ENCODE assay signal across 26 mouse cellular contexts in the genomic region with DNA sequence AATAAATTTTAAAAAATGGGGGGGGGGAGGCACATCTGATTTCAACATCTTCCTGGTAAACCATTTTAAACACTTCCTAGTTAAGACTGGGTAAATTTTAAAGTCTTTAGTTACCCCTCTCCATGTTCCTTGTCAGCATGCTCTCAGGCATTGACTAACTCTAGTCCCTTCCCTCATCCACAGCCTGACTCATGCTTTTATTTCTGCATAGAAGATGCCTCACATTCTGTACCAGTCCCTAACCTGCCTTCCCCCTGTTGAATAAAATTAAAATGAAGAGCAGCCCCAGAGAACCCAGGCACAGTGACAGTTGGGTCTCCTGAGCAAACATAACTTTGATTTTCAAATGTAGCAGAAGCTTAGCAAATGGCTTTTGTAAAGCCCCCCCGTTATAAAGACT. TPM values are rescaled to one million over a fixed set of nuclear protein-coding genes. Genes with fewer than 3 reads are reported as not detected.
DNase-seq lines count a peak whose midpoint lies in the region; ATAC-seq and TF ChIP-seq lines count a peak whose summit lies in the region.
"Had no signal": no experiment of that assay in that cellular context is flagged by ENCODE, and none has a peak within 500 bp of the region (broad histone marks: within the 10 kb centered on the region; RNA-seq: fewer than 3 reads in every experiment).

No protein-coding gene starts in this region.

- no peak overlapping the region for H3K4me3 ChIP-seq in heart, embryonic 12.5 days
- no peak overlapping the region for H3K4me3 ChIP-seq in liver, postnatal 0 days (ENCODE audit: low read depth, low read length)
- H3K4me3 ChIP-seq: forebrain, embryonic 10.5 days; heart, adult 2 months; heart, embryonic 10.5 days had no signal

- H3K36me3 ChIP-seq in heart, embryonic 12.5 days, result peaks cover 13% of the 10 kb centered on the region
- H3K36me3 ChIP-seq in liver, postnatal 0 days (replicated peaks; ENCODE audit: insufficient read depth, low read length), result 0 out of 2 replicates have a peak, but pooled peaks cover 3% of the 10 kb centered on the region
- H3K36me3 ChIP-seq: forebrain, embryonic 10.5 days; G1E had no signal

- no peak overlapping the region for H3K4me2 ChIP-seq in heart, embryonic 12.5 days
- H3K4me2 ChIP-seq in liver, postnatal 0 days (ENCODE audit: low read depth, low read length), result no peak overlapping the region
- H3K4me2 ChIP-seq: hindbrain, embryonic 14.5 days had no signal

- peak overlapping the region; percentile 30; the same call in 1 of the 2 replicates for H3K27ac ChIP-seq in heart, embryonic 12.5 days (ENCODE audit: poor library complexity, severe bottlenecking)
- no peak overlapping the region for H3K27ac ChIP-seq in liver, postnatal 0 days (ENCODE audit: low read depth)
- H3K27ac ChIP-seq: forebrain, embryonic 10.5 days; heart, adult 2 months; heart, embryonic 10.5 days; hindbrain, embryonic 14.5 days; hindbrain, postnatal 0 days had no signal

- DNase-seq in frontal cortex, postnatal 25 days (ENCODE audit: low spot score in 2 of 2), result no peak
- no peak for DNase-seq in heart, postnatal 10 days
- peak; percentile 58 for DNase-seq in brain, adult 2 months (ENCODE audit: low read depth, low spot score)
- no peak for DNase-seq in liver, postnatal 0 days
- DNase-seq: adrenal gland, adult 2 months; adrenal gland, postnatal 25 days; B cell, adult 2 months; cerebellum, adult 18-20 months; cerebellum, adult 9-10 months; cerebellum, postnatal 14 days; forebrain, postnatal 0 days; gastrocnemius, postnatal 14 days; heart, adult 2 months; heart, postnatal 36 days; kidney, adult 18-20 months had no signal

- no peak for TF ChIP-seq EP300 in liver, postnatal 0 days (IDR thresholded peaks at IDR 0.05; ENCODE audit: low read depth)

- WGBS in heart, embryonic 12.5 days, result 49% methylated on average over 1 of the region's 1 CpGs
- 45% methylated on average over 1 of the region's 1 CpGs for WGBS in liver, postnatal 0 days (ENCODE audit: insufficient replicate concordance)

- peak; percentile 38; the same call in 1 of the 2 replicates for ATAC-seq in frontal cortex, adult (ENCODE audit: low TSS enrichment)
- ATAC-seq in heart, embryonic 12.5 days (ENCODE audit: insufficient number of reproducible peaks, low FRiP score), result no peak
- ATAC-seq in liver, postnatal 0 days, result no peak
- ATAC-seq: forebrain, embryonic 14.5 days; forebrain, postnatal 0 days; hindbrain, postnatal 0 days; inflammation-experienced regulatory T-cells, adult 6 months; intestine, embryonic 16.5 days had no signal

- H3K4me1 ChIP-seq in heart, embryonic 12.5 days (replicated peaks), result peaks cover 28% of the 10 kb centered on the region
- H3K4me1 ChIP-seq in liver, postnatal 0 days (ENCODE audit: insufficient read depth), result no peaks in the 10 kb centered on the region

- H3K9me3 ChIP-seq in heart, embryonic 12.5 days (replicated peaks), result no peaks in the 10 kb centered on the region; the same call in 1 of the 2 replicates
- no peaks in the 10 kb centered on the region for H3K9me3 ChIP-seq in liver, postnatal 0 days (ENCODE audit: low read length)
- H3K9me3 ChIP-seq: forebrain, embryonic 10.5 days; G1E; heart, embryonic 10.5 days had no signal

- intact Hi-C loops in heart, postnatal 10 days (cut with DNase I), result no loop called here

- H3K9ac ChIP-seq in heart, embryonic 12.5 days, result no peak overlapping the region
- H3K9ac ChIP-seq in liver, postnatal 0 days (replicated peaks), result no peak overlapping the region
- H3K9ac ChIP-seq: forebrain, postnatal 0 days; hindbrain, embryonic 14.5 days had no signal

- no peaks in the 10 kb centered on the region for H3K27me3 ChIP-seq in heart, embryonic 12.5 days (replicated peaks)
- H3K27me3 ChIP-seq in liver, postnatal 0 days (ENCODE audit: insufficient read depth, low read length), result no peaks in the 10 kb centered on the region
- H3K27me3 ChIP-seq: CH12.LX had no signal

- no peak for TF ChIP-seq CTCF in liver, postnatal 0 days (IDR thresholded peaks at IDR 0.05; ENCODE audit: low read depth)

RNA-seq across cellular contexts. Expression of a gene that starts 53.9 kb away (rescaled TPM):
- 101 and 109 TPM in 2 replicates for polyA plus RNA-seq in heart, embryonic 12.5 days (2016; fragmentation: Nextera tagmentation; extraction: Ambion mirVana)
- total RNA-seq in heart, postnatal 10 days (2021), result 1,000 to 10,000 TPM; 1,178 to 1,212 TPM
- 8.1 and 8.5 TPM in 2 replicates for polyA plus RNA-seq in liver, postnatal 0 days (2015; fragmentation: Nextera tagmentation; extraction: Ambion mirVana)

Comparison
In these comparisons a context has a peak if more than half of its experiments do, and no peak if none do; other contexts are left out.
1. RNA of a gene that starts 53.9 kb away (polyA plus RNA-seq): 101 to 109 TPM in heart, embryonic 12.5 days; 8.1 to 8.5 TPM in liver, postnatal 0 days; every median in the first group is over 10 times any median in the second.